Mouse (Mus musculus) Patski (cell line): Measurements from ENCODE around the gene Dlst. TPM values are rescaled to one million over a fixed set of nuclear protein-coding genes. Genes with fewer than 3 reads are reported as not detected.
A peak's percentile ranks its signal among the peaks of the same experiment; 100 is the strongest.
"Not testable (repeated sequence)": the region's sequence is repeated elsewhere in the genome, so short reads cannot be mapped to it uniquely, and the experiment has no call there.

Source experiments
- ATAC-seq: fragments of 100-300 bp; one replicate; pipeline ENCODE4 v1.8.0; 2021
- CTCF ChIA-PET: fragments of 350-600 bp; sonication (Branson Sonifier 250); formaldehyde crosslinking; loops from one replicate; lab custom pipeline; 2022; ENCODE audit warnings: inconsistent platforms; lab: Charles Lee
- POLR2A ChIA-PET: fragments of 350-600 bp; sonication (Branson Sonifier 250); formaldehyde crosslinking; loops from one replicate; lab custom pipeline; 2022; ENCODE audit warnings: antibody characterized with exemption, inconsistent platforms; lab: Charles Lee
- DNase-seq: peaks from one replicate; pipeline ENCODE4 v3.0.0-alpha.2; 2011; ENCODE audit warnings: low read depth, low spot score
- H3K27me3 ChIP-seq: fragments of 371-371 bp; one replicate; pipeline ENCODE4 v1.5.1; 2021
- CTCF ChIP-seq: fragments of 100-300 bp; IDR thresholded peaks from one replicate; pipeline ENCODE4 v1.5.1; 2021
- in situ Hi-C: fragments of 300-500 bp; cut with MboI; formaldehyde crosslinking; loops from 3 replicates; pipeline ENCODE4 v1.11.1; 2018; ENCODE audit warnings: low pct_unique_long_range_greater_than_20kb, mixed read lengths
- polyA plus RNA-seq: library from polyadenylated mRNA; unstranded; gene quantifications from one replicate; pipeline ENCODE4 v1.2.3, GENCODE M21; 2021

Dlst gene
- polyA plus RNA-seq, 1 experiment from 2014 or later: 194 TPM

- in situ Hi-C loops: no loop called here
- CTCF ChIA-PET: interaction anchor here (0.7 to 1.8 kb wide), 3 partner anchors 12 to 38 kb away, joined by 3 read pairs; no protein-coding TSS in a partner anchor
- TF ChIP-seq CTCF: no peak
- DNase-seq (no peak), ATAC-seq (no peak)
- no peaks in the 10 kb centered on the region for H3K27me3 ChIP-seq
- POLR2A ChIA-PET: interaction anchor here (0.6 kb wide), 2 partner anchors 19 to 257 kb away, joined by 5 read pairs; no protein-coding TSS in a partner anchor
Measured at GRCm38 (mm10) chr12:85131361-85131760, 20.7 kb downstream of the Dlst start.

GRCm38 (mm10) chr12:85134043-85134794, 23.6 kb downstream of the Dlst start:
- ATAC-seq (no peak), DNase-seq (no peak)
- in situ Hi-C loops: no loop called here
- CTCF ChIA-PET: no interaction called here
- TF ChIP-seq CTCF: no peak
- POLR2A ChIA-PET: no interaction called here
- H3K27me3 ChIP-seq: no peaks in the 10 kb centered on the region

- ATAC-seq (no peak), DNase-seq (no peak)
- in situ Hi-C loops: no loop called here
Measured at GRCm38 (mm10) chr12:85135513-85136470, 25.2 kb downstream of the Dlst start.

GRCm38 (mm10) chr12:85136627-85137026, 26.0 kb downstream of the Dlst start:
- in situ Hi-C loops: no loop called here
- no peak for TF ChIP-seq CTCF
- ATAC-seq (no peak), DNase-seq (no peak)
- ChIA-PET POLR2A (interaction anchor here (0.5 kb wide), 1 partner anchor 51 kb away, joined by 3 read pairs; no protein-coding TSS in a partner anchor), CTCF (interaction anchor here (1.0 to 1.5 kb wide), 3 partner anchors 13 to 169 kb away, joined by 3 to 8 read pairs (median 5); no protein-coding TSS in a partner anchor)
- H3K27me3 ChIP-seq: no peaks in the 10 kb centered on the region

More at GRCm38 (mm10) chr12:85135513-85136470, 25.2 kb downstream of the Dlst start:
- ChIA-PET CTCF (interaction anchor here (1.4 to 1.5 kb wide), 2 partner anchors 44 to 170 kb away, joined by 5 to 8 read pairs; no protein-coding TSS in a partner anchor), POLR2A (interaction anchor here (0.5 to 0.7 kb wide), 2 partner anchors 52 to 371 kb away, joined by 3 read pairs; no protein-coding TSS in a partner anchor)
- no peaks in the 10 kb centered on the region for H3K27me3 ChIP-seq
- TF ChIP-seq CTCF: no peak

GRCm38 (mm10) chr12:85140036-85140701, 29.5 kb downstream of the Dlst start:
- ChIA-PET CTCF (interaction anchor here (1.7 to 2.7 kb wide), 2 partner anchors 165 kb away, joined by 6 to 12 read pairs; no protein-coding TSS in a partner anchor), POLR2A (no interaction called here)
- in situ Hi-C loops: no loop called here
- ATAC-seq (no peak), DNase-seq (no peak)
- TF ChIP-seq CTCF: no peak
- no peaks in the 10 kb centered on the region for H3K27me3 ChIP-seq

GRCm38 (mm10) chr12:85141096-85141495, 30.5 kb downstream of the Dlst start:
- in situ Hi-C loops: no loop called here

GRCm38 (mm10) chr12:85142803-85143202, 32.2 kb downstream of the Dlst start:
- DNase-seq (peak; percentile 30), ATAC-seq (peak; percentile 60)
- in situ Hi-C loops: no loop called here
- ChIA-PET CTCF (interaction anchor here (0.9 to 2.7 kb wide), 4 partner anchors 144 to 187 kb away, joined by 3 to 12 read pairs (median 4); no protein-coding TSS in a partner anchor), POLR2A (no interaction called here)
- H3K27me3 ChIP-seq: no peaks in the 10 kb centered on the region
- no peak for TF ChIP-seq CTCF

More at GRCm38 (mm10) chr12:85141096-85141495, 30.5 kb downstream of the Dlst start:
- ATAC-seq (no peak), DNase-seq (no peak)
- ChIA-PET POLR2A (no interaction called here), CTCF (interaction anchor here (1.3 to 2.7 kb wide), 3 partner anchors 49 to 164 kb away, joined by 3 to 12 read pairs (median 4); no protein-coding TSS in a partner anchor)
- no peaks in the 10 kb centered on the region for H3K27me3 ChIP-seq
- no peak for TF ChIP-seq CTCF

GRCm38 (mm10) chr12:85144276-85144675, 33.6 kb downstream of the Dlst start:
- H3K27me3 ChIP-seq, DNase-seq, in situ Hi-C loops, POLR2A ChIA-PET, ATAC-seq: not testable (repeated sequence)
- CTCF ChIA-PET: interaction anchor here (1.0 to 1.1 kb wide), 3 partner anchors 23 to 161 kb away, joined by 3 to 4 read pairs (median 3); partner anchors contain the start of genes Acyp1 and Zc2hc1c

GRCm38 (mm10) chr12:85144821-85145220, 34.2 kb downstream of the Dlst start:
- DNase-seq (no peak), ATAC-seq (no peak)
- ChIA-PET POLR2A (no interaction called here), CTCF (interaction anchor here (1.0 to 1.1 kb wide), 2 partner anchors 22 to 143 kb away, joined by 3 to 4 read pairs; partner anchors contain the start of genes Acyp1 and Zc2hc1c)
- no peaks in the 10 kb centered on the region for H3K27me3 ChIP-seq
- in situ Hi-C loops: no loop called here
- no peak for TF ChIP-seq CTCF
